Mouse (Mus musculus): ENCODE measurements around the gene Nckap5.

DNA sequence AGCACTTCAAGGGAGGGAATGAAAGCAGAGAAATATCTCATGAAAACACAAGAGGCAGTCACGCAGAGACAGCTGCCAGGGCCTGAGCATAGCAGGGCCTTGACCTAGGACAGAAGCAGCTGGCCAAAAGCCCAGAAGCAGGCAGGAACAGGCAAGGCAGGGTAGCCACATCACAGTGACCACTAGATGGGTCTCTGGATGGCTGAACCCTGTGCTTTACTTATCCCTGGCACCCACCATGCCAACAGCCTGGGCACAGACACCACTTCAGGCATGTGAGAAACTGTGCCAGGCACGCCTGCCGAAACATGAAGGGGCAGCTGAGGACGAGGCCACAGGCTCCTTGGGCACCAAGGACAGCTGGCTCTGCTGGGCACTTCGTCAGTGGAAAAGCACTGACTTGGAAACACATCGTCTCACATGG lies 345.9 kb downstream of the Nckap5 start:
- TF ChIP-seq RCOR1 (conservative IDR thresholded peaks at IDR 0.05; ENCODE audit: low read depth, low read length): no peak
- TF ChIP-seq CTCF (conservative IDR thresholded peaks at IDR 0.05 in 1 of 2, IDR thresholded peaks at IDR 0.05 in 1 of 2; ENCODE audit: low read depth in 2 of 2, low read length in 2 of 2): no peak
- no peak for TF ChIP-seq RAD21 (IDR thresholded peaks at IDR 0.05; ENCODE audit: low read depth, low read length)
- TF ChIP-seq MAFK (IDR thresholded peaks at IDR 0.05; ENCODE audit: insufficient replicate concordance, low read length): no peak
- TF ChIP-seq TBP (conservative IDR thresholded peaks at IDR 0.05; ENCODE audit: low read depth, low read length): no peak
- no peak for TF ChIP-seq SIN3A (IDR thresholded peaks at IDR 0.05; ENCODE audit: low read length)
- TF ChIP-seq MXI1 (IDR thresholded peaks at IDR 0.05; ENCODE audit: low read depth, low read length): no peak
- TF ChIP-seq CHD1 (IDR thresholded peaks at IDR 0.05; ENCODE audit: low read depth, low read length): no peak
- TF ChIP-seq MYC (IDR thresholded peaks at IDR 0.05; ENCODE audit: low read depth, low read length): no peak
